Mouse (Mus musculus) brown adipose tissue, adult 24 weeks (tissue): ENCODE data around the gene Rhoh. TPM values are rescaled to one million over a fixed set of nuclear protein-coding genes. Genes with fewer than 3 reads are reported as not detected.

Experiments
- H3K27ac ChIP-seq: fragments of 200-500 bp; replicated peaks from 2 replicates; pipeline ENCODE4 v1.5.1; 2012; ENCODE audit warnings: low read depth, mild to moderate bottlenecking, low read length
- H3K4me1 ChIP-seq: fragments of 200-500 bp; 2 replicates; pipeline ENCODE4 v1.6.1; 2012; ENCODE audit warnings: low read length, mixed read lengths; ENCODE audit not compliant: control insufficient read depth, insufficient read depth, insufficient read length
- H3K4me3 ChIP-seq: fragments of 200-500 bp; 2 replicates; pipeline ENCODE4 v1.5.1; 2012; ENCODE audit warnings: low read depth, mild to moderate bottlenecking, low read length, moderate library complexity; ENCODE audit not compliant: insufficient read depth
- polyA plus RNA-seq: library from polyadenylated mRNA; stranded (reverse); fragments of >200 nt; gene quantifications from 2 replicates; pipeline ENCODE4 v1.2.4, GENCODE M21; 2012; ENCODE audit not compliant: missing spikeins, insufficient read depth, insufficient read length

Gene Rhoh
- polyA plus RNA-seq = 0.42 and 0.75 TPM in 2 replicates

DNA sequence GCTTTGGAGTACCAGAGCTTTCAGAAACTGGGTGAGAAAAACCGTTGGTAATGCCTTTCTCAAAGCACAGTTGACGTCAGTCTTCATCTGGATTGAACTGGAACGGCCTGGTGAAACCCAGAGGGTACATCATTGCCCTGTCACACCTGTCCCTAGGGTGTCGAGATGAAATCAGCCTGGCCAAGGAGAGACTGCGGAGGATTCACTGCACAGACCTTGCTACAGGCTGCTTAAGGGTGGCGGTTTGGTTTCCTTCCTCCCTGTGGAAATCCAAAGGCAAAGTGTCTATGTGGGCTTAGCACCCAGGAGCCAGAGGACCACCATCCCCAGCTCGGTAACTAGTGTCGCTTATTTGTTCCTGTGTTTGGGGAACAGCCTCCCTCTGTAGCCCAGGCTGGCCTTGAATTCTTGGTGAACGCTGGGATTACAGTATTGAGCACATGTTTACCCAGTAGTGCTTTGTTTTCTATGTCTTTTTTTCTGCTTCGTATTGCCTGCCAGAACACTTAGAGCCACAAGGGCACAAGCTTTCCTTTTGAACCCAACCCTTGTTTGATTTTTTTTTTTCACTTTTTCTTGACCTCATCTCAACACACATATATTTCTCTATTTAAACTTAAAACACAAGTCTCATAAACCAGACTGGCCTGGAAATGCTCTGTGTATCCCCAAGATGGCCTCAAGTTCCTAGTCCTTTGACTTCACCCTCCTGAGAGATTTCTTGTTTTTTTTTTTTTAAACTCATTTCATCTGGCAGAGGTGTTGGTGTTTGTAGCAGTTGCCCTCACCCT, at the start of gene Rhoh:
Gene Rhoh (plus strand): TSS at position 60 of the 791 bp plus-strand sequence.
- H3K4me3 ChIP-seq = no peak within 1 kb of the TSS
- H3K27ac ChIP-seq = no peak within 1 kb of the TSS

DNA sequence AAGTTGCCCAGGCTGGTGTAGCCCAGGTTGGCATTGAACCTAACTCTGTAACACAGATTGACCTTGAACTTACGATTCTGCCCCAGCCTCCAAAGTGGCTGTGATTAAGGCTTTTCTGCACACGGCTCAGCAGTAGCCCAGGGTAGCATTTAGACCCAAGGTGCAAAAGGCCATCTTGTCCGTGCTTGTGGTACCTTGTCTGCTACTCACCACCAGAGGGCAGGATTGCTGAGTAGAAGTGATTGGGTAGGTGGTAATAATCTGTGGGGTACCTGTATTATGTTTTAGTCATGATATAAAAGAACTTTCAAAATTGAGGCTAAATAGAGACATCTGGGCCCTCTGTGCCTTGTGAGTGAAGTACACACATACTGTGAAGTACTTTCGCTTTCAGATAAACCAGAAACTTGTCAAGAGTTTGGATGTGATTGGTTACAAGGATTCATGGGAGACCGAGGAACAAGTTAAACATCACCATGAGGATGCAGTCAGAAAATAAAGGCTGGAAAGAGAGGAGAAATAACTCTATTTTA, 37.3 kb upstream of the Rhoh start:
- H3K4me1 ChIP-seq = no peaks in the 10 kb centered on the region
- no peak overlapping the region for H3K4me3 ChIP-seq
- H3K27ac ChIP-seq = no peak overlapping the region

More for the DNA sequence above, at the start of gene Rhoh:
- H3K4me1 ChIP-seq = no peaks in the 10 kb centered on the region

DNA sequence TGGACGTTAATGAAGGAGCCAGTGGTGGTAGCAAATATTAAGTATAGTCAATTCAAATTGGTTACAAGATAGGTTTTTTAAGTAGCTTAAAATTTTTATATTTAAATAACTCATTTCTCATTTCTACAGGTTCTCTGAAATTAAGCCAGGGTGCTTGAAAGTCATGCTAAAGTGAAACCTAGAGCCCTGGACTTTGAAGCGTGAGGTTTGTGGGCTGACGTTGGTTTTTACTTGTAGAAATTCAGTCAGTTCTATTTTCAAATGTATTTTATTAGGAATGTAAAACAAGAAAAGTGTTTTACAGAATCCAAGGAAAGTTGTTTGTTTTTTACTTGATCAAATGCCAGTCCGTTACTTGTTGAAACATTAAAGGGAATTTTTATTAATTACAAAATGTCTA, 34.5 kb upstream of the Rhoh start:
- H3K4me1 ChIP-seq = no peaks in the 10 kb centered on the region
- H3K4me3 ChIP-seq = no peak overlapping the region
- no peak overlapping the region for H3K27ac ChIP-seq

DNA sequence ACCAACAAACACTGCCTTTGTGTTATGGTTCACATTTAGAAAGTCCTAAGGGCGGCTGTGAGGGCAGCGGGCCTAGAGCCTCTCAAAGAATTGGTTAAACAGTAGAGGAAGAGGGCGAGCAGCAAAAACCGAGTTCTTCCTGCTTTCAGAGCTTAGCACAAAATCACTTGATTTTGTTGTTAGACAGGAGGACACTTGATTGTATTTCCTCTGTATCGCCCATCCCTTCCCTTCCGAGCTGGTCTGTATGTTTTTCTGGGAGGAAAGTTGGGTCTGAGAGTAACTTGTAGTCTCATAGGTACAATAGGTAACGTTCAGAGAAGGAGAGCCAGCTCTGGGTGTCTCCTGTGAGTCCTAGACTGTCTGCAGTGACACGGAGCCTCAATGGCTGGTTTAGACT, 33.9 kb upstream of the Rhoh start:
- Histone ChIP-seq H3K4me1 (no peaks in the 10 kb centered on the region), H3K27ac (no peak overlapping the region), H3K4me3 (no peak overlapping the region)

DNA sequence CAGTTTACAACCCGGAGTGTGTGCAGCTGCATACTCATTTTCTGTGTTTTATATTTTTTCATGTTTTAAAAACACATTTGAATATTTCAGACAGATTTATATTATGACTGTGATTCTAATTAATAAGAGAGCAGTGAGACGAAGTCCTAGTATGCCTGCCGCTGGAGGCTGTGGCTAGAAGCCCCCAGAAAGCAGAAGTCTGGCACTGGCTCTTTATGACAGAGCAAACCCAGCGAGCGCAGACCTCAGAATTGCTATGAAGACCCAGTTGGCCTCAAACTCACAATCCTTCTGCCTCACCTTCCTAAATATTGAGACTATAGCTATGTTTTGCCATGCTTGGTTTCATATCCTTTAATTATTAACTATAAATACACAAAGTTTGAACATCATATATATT, 32.8 kb upstream of the Rhoh start:
- H3K27ac ChIP-seq = no peak overlapping the region
- H3K4me3 ChIP-seq = no peak overlapping the region
- no peaks in the 10 kb centered on the region for H3K4me1 ChIP-seq

DNA sequence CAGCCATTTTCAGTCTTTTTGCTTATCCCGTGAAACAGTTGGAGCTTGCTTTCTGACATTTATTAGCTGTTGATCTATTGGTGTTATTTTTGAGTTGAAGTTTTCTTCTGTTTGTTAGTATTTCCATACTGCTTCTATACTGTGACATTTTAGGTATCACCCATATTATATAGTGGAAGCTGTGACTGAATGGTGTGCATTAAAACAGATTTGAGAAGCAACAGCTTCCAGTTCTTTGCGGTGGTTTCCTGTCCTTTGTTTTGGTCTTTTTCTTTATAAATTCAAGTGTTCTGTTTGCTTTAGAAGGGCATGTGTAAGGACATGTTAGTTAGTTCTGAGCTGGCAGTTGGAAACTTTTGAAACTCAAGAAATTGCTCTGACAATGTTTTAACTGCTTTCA, 32.0 kb upstream of the Rhoh start:
- H3K4me3 ChIP-seq = no peak overlapping the region
- no peaks in the 10 kb centered on the region for H3K4me1 ChIP-seq
- H3K27ac ChIP-seq = no peak overlapping the region

- no peak overlapping the region for H3K4me3 ChIP-seq
- H3K4me1 ChIP-seq = no peaks in the 10 kb centered on the region
- no peak overlapping the region for H3K27ac ChIP-seq
Measured at GRCm38 (mm10) chr5:65831917-65832618, 28.9 kb upstream of the Rhoh start.

GRCm38 (mm10) chr5:65833092-65833491, 27.9 kb upstream of the Rhoh start:
- Histone ChIP-seq H3K4me1 (no peaks in the 10 kb centered on the region), H3K27ac (no peak overlapping the region), H3K4me3 (no peak overlapping the region)

DNA sequence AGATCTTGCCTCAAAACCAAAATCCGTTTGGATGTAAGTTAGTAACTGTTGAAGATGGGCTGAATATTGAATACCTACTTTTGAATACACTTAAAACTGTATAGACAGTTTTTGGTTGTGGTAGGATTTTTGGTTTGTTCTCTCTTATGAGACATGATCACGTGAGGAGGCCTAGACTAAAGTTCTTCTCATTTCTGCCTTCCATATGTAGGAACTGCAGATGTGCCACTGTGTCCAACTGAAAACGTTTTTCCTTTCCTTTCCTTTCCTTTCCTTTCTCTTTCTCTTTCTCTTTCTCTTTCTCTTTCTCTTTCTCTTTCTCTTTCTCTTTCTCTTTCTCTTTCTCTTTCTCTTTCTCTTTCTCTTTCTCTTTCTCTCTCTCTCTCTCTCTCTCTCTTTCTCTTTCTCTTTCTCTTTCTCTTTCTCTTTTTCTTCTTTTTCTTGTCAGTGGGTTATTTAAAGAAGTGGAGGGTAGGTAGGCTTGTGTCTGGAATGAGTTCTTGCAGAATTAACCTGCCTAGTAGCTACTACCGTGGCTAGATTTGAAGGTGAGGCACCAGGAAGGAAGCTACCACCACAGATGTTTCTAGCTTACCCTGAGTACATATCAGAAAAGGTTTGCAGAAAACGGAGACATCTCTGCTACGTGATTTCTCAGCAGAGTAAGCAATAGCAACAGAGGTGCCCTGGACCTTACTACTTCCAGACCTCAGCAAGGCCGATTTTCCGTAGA, 27.1 kb upstream of the Rhoh start:
- H3K4me3 ChIP-seq = no peak overlapping the region
- H3K27ac ChIP-seq = no peak overlapping the region
- H3K4me1 ChIP-seq = no peaks in the 10 kb centered on the region

GRCm38 (mm10) chr5:65838053-65838452, 23.0 kb upstream of the Rhoh start:
- Histone ChIP-seq H3K4me3 (no peak overlapping the region), H3K4me1 (no peaks in the 10 kb centered on the region), H3K27ac (no peak overlapping the region)

DNA sequence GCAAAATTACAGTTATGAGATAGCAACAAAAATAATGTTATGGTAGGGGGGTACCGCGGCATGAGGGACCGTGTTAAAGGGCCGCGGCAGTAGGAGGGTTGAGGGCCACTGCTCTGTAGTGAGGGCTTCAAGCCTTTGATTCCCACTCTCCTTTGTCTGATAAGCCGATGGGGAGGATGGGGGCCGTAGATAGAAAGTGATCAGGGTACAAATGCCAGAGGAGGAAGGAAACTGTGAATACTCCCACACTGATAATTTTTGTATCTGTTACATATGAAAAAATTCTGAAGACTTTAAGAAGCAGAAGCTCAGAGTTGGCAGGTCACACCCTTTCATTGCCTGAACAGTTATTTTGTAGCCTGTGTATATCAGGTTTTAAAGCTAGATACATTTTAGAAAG, 18.1 kb upstream of the Rhoh start:
- Histone ChIP-seq H3K27ac (no peak overlapping the region), H3K4me3 (no peak overlapping the region), H3K4me1 (no peaks in the 10 kb centered on the region)

DNA sequence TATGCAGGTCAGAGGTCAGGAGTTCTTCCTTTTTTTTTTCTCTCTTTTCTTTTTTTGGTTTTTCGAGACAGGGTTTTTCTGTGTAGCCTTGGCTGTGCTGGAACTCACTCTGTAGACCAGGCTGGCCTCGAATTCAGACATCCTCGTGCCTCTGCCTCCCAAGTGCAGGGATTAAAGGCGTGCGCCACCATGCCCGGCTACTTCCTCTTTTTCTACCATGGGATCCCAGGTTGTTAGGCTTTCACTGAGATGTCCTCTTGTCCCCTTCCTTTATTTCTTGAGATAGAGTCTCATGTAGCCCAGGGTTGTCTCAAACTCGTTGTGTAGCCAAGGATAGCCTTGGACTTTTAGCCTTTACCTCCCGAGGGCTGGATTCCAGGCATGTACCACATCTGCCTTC, 14.5 kb upstream of the Rhoh start:
- no peaks in the 10 kb centered on the region for H3K4me1 ChIP-seq
- H3K4me3 ChIP-seq = no peak overlapping the region
- no peak overlapping the region for H3K27ac ChIP-seq

- H3K27ac ChIP-seq = no peak overlapping the region
- no peaks in the 10 kb centered on the region for H3K4me1 ChIP-seq
Measured at GRCm38 (mm10) chr5:65846958-65847357, 14.1 kb upstream of the Rhoh start.

DNA sequence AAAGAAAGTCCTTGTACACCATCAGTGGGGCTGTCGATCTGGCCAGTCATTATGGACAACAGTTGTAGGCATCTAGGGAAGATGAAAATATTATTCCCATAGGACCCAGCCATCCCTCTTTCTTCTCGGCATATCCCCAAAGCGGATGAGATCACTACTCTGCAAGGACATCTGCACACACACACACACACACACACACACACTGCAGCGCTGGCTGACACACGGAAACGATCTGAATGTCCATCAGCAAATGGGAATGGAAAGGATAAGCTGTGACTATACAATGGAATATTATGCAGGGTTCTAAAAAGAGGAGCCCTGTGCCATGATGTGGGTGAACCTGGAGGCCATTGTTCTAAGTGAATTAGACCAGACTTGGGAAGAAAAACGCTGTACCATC, 13.4 kb upstream of the Rhoh start:
- H3K4me1 ChIP-seq = no peaks in the 10 kb centered on the region
- no peak overlapping the region for H3K27ac ChIP-seq
- H3K4me3 ChIP-seq = no peak overlapping the region

More at GRCm38 (mm10) chr5:65846958-65847357, 14.1 kb upstream of the Rhoh start:
- H3K4me3 ChIP-seq = no peak overlapping the region

GRCm38 (mm10) chr5:65850765-65851164, 10.2 kb upstream of the Rhoh start:
- Histone ChIP-seq H3K4me1 (no peaks in the 10 kb centered on the region), H3K27ac (no peak overlapping the region), H3K4me3 (no peak overlapping the region)
